Mouse (Mus musculus): ENCODE results near the gene Irx5. TPM values are rescaled to one million over a fixed set of nuclear protein-coding genes. Genes with fewer than 3 reads are reported as not detected.

Gene Irx5
- 0.20 and 0.23 TPM in 2 replicates for polyA plus RNA-seq (2012; rRNA removed)

- under 1% methylated on average over 46 of the region's 47 CpGs for WGBS
- no peak within 1 kb of the TSS for H3K27ac ChIP-seq (ENCODE audit: insufficient read depth, low read depth, low read length)
- TF ChIP-seq POLR2A (IDR thresholded peaks at IDR 0.05; ENCODE audit: low read depth, low read length) = no peak
- TF ChIP-seq CTCF (IDR thresholded peaks at IDR 0.05; ENCODE audit: extremely low read depth, insufficient read length, insufficient replicate concordance, low read depth, low read length) = no peak
Measured at GRCm38 (mm10) chr8:92357398-92357981, at the start of gene Irx5. Gene Irx5, plus strand, starts transcription at chr8:92357625.

GRCm38 (mm10) chr8:92312178-92312577 is 45.2 kb upstream of the Irx5 start:
- Histone ChIP-seq H3K4me1 (ENCODE audit: control insufficient read depth, insufficient read depth, insufficient read length, low read length) (no peaks in the 10 kb centered on the region), H3K27me3 (ENCODE audit: control insufficient read depth, insufficient read depth, low read length) (no peaks in the 10 kb centered on the region), H3K4me3 (ENCODE audit: low read depth, low read length) (no peak overlapping the region), H3K27ac (ENCODE audit: insufficient read depth, low read depth, low read length) (no peak overlapping the region), H3K36me3 (ENCODE audit: control insufficient read depth, insufficient read depth, low read length) (no peaks in the 10 kb centered on the region)
- TF ChIP-seq CTCF (IDR thresholded peaks at IDR 0.05; ENCODE audit: extremely low read depth, insufficient read length, insufficient replicate concordance, low read depth, low read length) = no peak
- TF ChIP-seq POLR2A (IDR thresholded peaks at IDR 0.05; ENCODE audit: low read depth, low read length) = no peak
- WGBS = 16% methylated on average over 7 of the region's 7 CpGs

More at GRCm38 (mm10) chr8:92357398-92357981, at the start of gene Irx5:
- Histone ChIP-seq H3K36me3 (ENCODE audit: control insufficient read depth, insufficient read depth, low read length) (no peaks in the 10 kb centered on the region), H3K4me1 (ENCODE audit: control insufficient read depth, insufficient read depth, insufficient read length, low read length) (peaks cover 22% of the 10 kb centered on the region), H3K4me3 (ENCODE audit: low read depth, low read length) (peak within 1 kb of the TSS; percentile 84), H3K27me3 (ENCODE audit: control insufficient read depth, insufficient read depth, low read length) (peaks cover 68% of the 10 kb centered on the region)

- 43% methylated on average over 3 of the region's 3 CpGs for WGBS
- Histone ChIP-seq H3K36me3 (ENCODE audit: control insufficient read depth, insufficient read depth, low read length) (no peaks in the 10 kb centered on the region), H3K4me1 (ENCODE audit: control insufficient read depth, insufficient read depth, insufficient read length, low read length) (no peaks in the 10 kb centered on the region), H3K4me3 (ENCODE audit: low read depth, low read length) (no peak overlapping the region), H3K27me3 (ENCODE audit: control insufficient read depth, insufficient read depth, low read length) (no peaks in the 10 kb centered on the region), H3K27ac (ENCODE audit: insufficient read depth, low read depth, low read length) (no peak overlapping the region)
- TF ChIP-seq POLR2A (IDR thresholded peaks at IDR 0.05; ENCODE audit: low read depth, low read length) = no peak
- TF ChIP-seq CTCF (IDR thresholded peaks at IDR 0.05; ENCODE audit: extremely low read depth, insufficient read length, insufficient replicate concordance, low read depth, low read length) = no peak
Measured at GRCm38 (mm10) chr8:92313707-92314106, 43.7 kb upstream of the Irx5 start.

- Histone ChIP-seq H3K27ac (ENCODE audit: insufficient read depth, low read depth, low read length) (no peak overlapping the region), H3K36me3 (ENCODE audit: control insufficient read depth, insufficient read depth, low read length) (no peaks in the 10 kb centered on the region), H3K27me3 (ENCODE audit: control insufficient read depth, insufficient read depth, low read length) (no peaks in the 10 kb centered on the region), H3K4me3 (ENCODE audit: low read depth, low read length) (no peak overlapping the region), H3K4me1 (ENCODE audit: control insufficient read depth, insufficient read depth, insufficient read length, low read length) (no peaks in the 10 kb centered on the region)
- no peak for TF ChIP-seq CTCF (IDR thresholded peaks at IDR 0.05; ENCODE audit: extremely low read depth, insufficient read length, insufficient replicate concordance, low read depth, low read length)
- no peak for TF ChIP-seq POLR2A (IDR thresholded peaks at IDR 0.05; ENCODE audit: low read depth, low read length)
- WGBS = 87% methylated on average over 7 of the region's 7 CpGs
Measured at GRCm38 (mm10) chr8:92323751-92324150, 33.7 kb upstream of the Irx5 start.

- 90% methylated on average over 2 of the region's 2 CpGs for WGBS
- no peak overlapping the region for H3K4me3 ChIP-seq (ENCODE audit: low read depth, low read length)
- no peaks in the 10 kb centered on the region for H3K27me3 ChIP-seq (ENCODE audit: control insufficient read depth, insufficient read depth, low read length)
- H3K4me1 ChIP-seq (ENCODE audit: control insufficient read depth, insufficient read depth, insufficient read length, low read length) = peaks cover 2% of the 10 kb centered on the region; the same call in 1 of the 2 replicates
- no peak overlapping the region for H3K27ac ChIP-seq (ENCODE audit: insufficient read depth, low read depth, low read length)
- H3K36me3 ChIP-seq (ENCODE audit: control insufficient read depth, insufficient read depth, low read length) = no peaks in the 10 kb centered on the region
- TF ChIP-seq POLR2A (IDR thresholded peaks at IDR 0.05; ENCODE audit: low read depth, low read length) (no peak), CTCF (IDR thresholded peaks at IDR 0.05; ENCODE audit: extremely low read depth, insufficient read length, insufficient replicate concordance, low read depth, low read length) (no peak)
Measured at GRCm38 (mm10) chr8:92327176-92327575, 30.2 kb upstream of the Irx5 start.

- Histone ChIP-seq H3K27ac (ENCODE audit: insufficient read depth, low read depth, low read length) (no peak overlapping the region), H3K27me3 (ENCODE audit: control insufficient read depth, insufficient read depth, low read length) (no peaks in the 10 kb centered on the region), H3K4me1 (ENCODE audit: control insufficient read depth, insufficient read depth, insufficient read length, low read length) (peaks cover 2% of the 10 kb centered on the region; the same call in 1 of the 2 replicates), H3K4me3 (ENCODE audit: low read depth, low read length) (no peak overlapping the region), H3K36me3 (ENCODE audit: control insufficient read depth, insufficient read depth, low read length) (no peaks in the 10 kb centered on the region)
- 66% methylated on average over 3 of the region's 4 CpGs for WGBS
- TF ChIP-seq CTCF (IDR thresholded peaks at IDR 0.05; ENCODE audit: extremely low read depth, insufficient read length, insufficient replicate concordance, low read depth, low read length) (no peak), POLR2A (IDR thresholded peaks at IDR 0.05; ENCODE audit: low read depth, low read length) (no peak)
Measured at GRCm38 (mm10) chr8:92329273-92329672, 28.2 kb upstream of the Irx5 start.

- 46% methylated on average over 3 of the region's 3 CpGs for WGBS
- Histone ChIP-seq H3K4me1 (ENCODE audit: control insufficient read depth, insufficient read depth, insufficient read length, low read length) (peaks cover 2% of the 10 kb centered on the region; the same call in 1 of the 2 replicates), H3K36me3 (ENCODE audit: control insufficient read depth, insufficient read depth, low read length) (no peaks in the 10 kb centered on the region), H3K4me3 (ENCODE audit: low read depth, low read length) (no peak overlapping the region), H3K27ac (ENCODE audit: insufficient read depth, low read depth, low read length) (no peak overlapping the region), H3K27me3 (ENCODE audit: control insufficient read depth, insufficient read depth, low read length) (no peaks in the 10 kb centered on the region)
- TF ChIP-seq CTCF (IDR thresholded peaks at IDR 0.05; ENCODE audit: extremely low read depth, insufficient read length, insufficient replicate concordance, low read depth, low read length) (no peak), POLR2A (IDR thresholded peaks at IDR 0.05; ENCODE audit: low read depth, low read length) (no peak)
Measured at GRCm38 (mm10) chr8:92331811-92332210, 25.6 kb upstream of the Irx5 start.
